In genomic region chr10:76728369-76728768, GRCm38 (mm10) we compare ENCODE assay signal across 7 mouse cellular contexts. TPM values are rescaled to one million over a fixed set of nuclear protein-coding genes. Genes with fewer than 3 reads are reported as not detected.
DNase-seq lines count a peak whose midpoint lies in the region; ATAC-seq and TF ChIP-seq lines count a peak whose summit lies in the region.

No protein-coding gene starts in this region.

- peak overlapping the region; percentile 47; the same call in 1 of the 2 replicates for H3K9ac ChIP-seq in stomach, postnatal 0 days (ENCODE audit: low read length)

- TF ChIP-seq POLR2A in cortical plate, adult 2 months (IDR thresholded peaks at IDR 0.05; ENCODE audit: extremely low read depth, insufficient read depth, low read length), result no peak

- no peak overlapping the region for H3K4me2 ChIP-seq in stomach, postnatal 0 days (replicated peaks; ENCODE audit: low read depth)

- no peaks in the 10 kb centered on the region for H3K36me3 ChIP-seq in stomach, postnatal 0 days (ENCODE audit: control insufficient read depth, insufficient read depth, low read length)

- no peak; the same call in 1 of the 2 replicates for ATAC-seq in stomach, postnatal 0 days (ENCODE audit: low FRiP score, low TSS enrichment)

- TF ChIP-seq CTCF in cortical plate, adult 2 months (IDR thresholded peaks at IDR 0.05; ENCODE audit: extremely low read depth, insufficient read depth, low read length), result peak; percentile 57
- TF ChIP-seq CTCF in stomach, postnatal 0 days (IDR thresholded peaks at IDR 0.05; ENCODE audit: low read depth), result peak; percentile 91

- WGBS in stomach, postnatal 0 days, result 20% methylated on average over 11 of the region's 11 CpGs

- no peaks in the 10 kb centered on the region for H3K27me3 ChIP-seq in stomach, postnatal 0 days (ENCODE audit: control insufficient read depth, insufficient read depth, low read length)

- H3K27ac ChIP-seq in cortical plate, adult 2 months (ENCODE audit: insufficient read depth, low read length), result no peak overlapping the region
- H3K27ac ChIP-seq in stomach, postnatal 0 days (replicated peaks), result 0 out of 2 replicates have a peak overlapping the region, but pooled peaks have one; percentile 40

- no peak for TF ChIP-seq EP300 in stomach, postnatal 0 days (optimal IDR thresholded peaks at IDR 0.05)

- H3K4me3 ChIP-seq in cortical plate, adult 2 months (ENCODE audit: insufficient read depth, low read length), result no peak overlapping the region
- no peak overlapping the region for H3K4me3 ChIP-seq in stomach, postnatal 0 days (ENCODE audit: low read depth, low read length)

- H3K9me3 ChIP-seq in stomach, postnatal 0 days (ENCODE audit: control insufficient read depth, low read length), result no peaks in the 10 kb centered on the region

- DNase-seq in A20 (ENCODE audit: low read depth, low spot score) (peak; percentile 52), MEL-GATA-1-ER (ENCODE audit: extremely low read depth, low read depth) (peak; percentile 17)
- peak; percentile 78 to 86 for DNase-seq in heart, adult 18-20 months
- peak; percentile 73 for DNase-seq in kidney, postnatal 14 days
- peak; percentile 93 for DNase-seq in lung, postnatal 10 days
- DNase-seq in stomach, postnatal 0 days (ENCODE audit: low spot score), result peak; percentile 81

- peaks cover 3% of the 10 kb centered on the region for H3K4me1 ChIP-seq in cortical plate, adult 2 months (ENCODE audit: control insufficient read depth, insufficient read depth, low read length)
- H3K4me1 ChIP-seq in stomach, postnatal 0 days (replicated peaks; ENCODE audit: control insufficient read depth, insufficient read depth), result peaks cover 11% of the 10 kb centered on the region

RNA-seq across cellular contexts. Expression of gene Col6a1, which starts 2.4 kb away (rescaled TPM):
- 90.2 and 91.3 TPM in 2 replicates for polyA plus RNA-seq in cortical plate, adult 2 months (2012; rRNA removed)
- 10 to 100 TPM; 35.5 to 35.8 TPM for total RNA-seq in heart, adult 18-20 months (2021)
- 169 and 175 TPM in 2 replicates for polyA plus RNA-seq in stomach, postnatal 0 days (2015; fragmentation: Nextera tagmentation; extraction: Ambion mirVana)

Comparison
In these comparisons a context has a peak if more than half of its experiments do, and no peak if none do; other contexts are left out.
1. DNase-seq: peak in every context shown above with its lines; median percentile 93 in lung, postnatal 10 days; 82 in heart, adult 18-20 months; 81 in stomach, postnatal 0 days; 73 in kidney, postnatal 14 days; 52 in A20; 17 in MEL-GATA-1-ER.